Mouse (Mus musculus): ENCODE data around the gene Slc9a3. TPM values are rescaled to one million over a fixed set of nuclear protein-coding genes. Genes with fewer than 3 reads are reported as not detected.

The Slc9a3 gene
- total RNA-seq, 1 experiment from 2014 or later: not detected

- ATAC-seq (replicated peaks in 1 of 2; ENCODE audit: insufficient read depth in 1 of 2, low FRiP score in 2 of 2, low TSS enrichment in 1 of 2, low read depth in 1 of 2, poor library complexity in 2 of 2, severe bottlenecking in 2 of 2): no peak
These were observed 17.8 kb downstream of the Slc9a3 start for GRCm38 (mm10) chr13:74138906-74139647.

GRCm38 (mm10) chr13:74140793-74141192, 19.5 kb downstream of the Slc9a3 start:
- ATAC-seq (replicated peaks in 1 of 2; ENCODE audit: insufficient read depth in 1 of 2, low FRiP score in 2 of 2, low TSS enrichment in 1 of 2, low read depth in 1 of 2, poor library complexity in 2 of 2, severe bottlenecking in 2 of 2): no peak

- no peak for ATAC-seq (replicated peaks in 1 of 2; ENCODE audit: insufficient read depth in 1 of 2, low FRiP score in 2 of 2, low TSS enrichment in 1 of 2, low read depth in 1 of 2, poor library complexity in 2 of 2, severe bottlenecking in 2 of 2)
These were observed 22.0 kb downstream of the Slc9a3 start for GRCm38 (mm10) chr13:74143282-74143681.

GRCm38 (mm10) chr13:74144120-74144884, 23.0 kb downstream of the Slc9a3 start:
- ATAC-seq (replicated peaks in 1 of 2; ENCODE audit: insufficient read depth in 1 of 2, low FRiP score in 2 of 2, low TSS enrichment in 1 of 2, low read depth in 1 of 2, poor library complexity in 2 of 2, severe bottlenecking in 2 of 2): no peak

- no peak for ATAC-seq (replicated peaks in 1 of 2; ENCODE audit: insufficient read depth in 1 of 2, low FRiP score in 2 of 2, low TSS enrichment in 1 of 2, low read depth in 1 of 2, poor library complexity in 2 of 2, severe bottlenecking in 2 of 2)
These were observed 24.8 kb downstream of the Slc9a3 start for GRCm38 (mm10) chr13:74145983-74146622.

GRCm38 (mm10) chr13:74147327-74147726, 26.1 kb downstream of the Slc9a3 start:
- ATAC-seq (replicated peaks in 1 of 2; ENCODE audit: insufficient read depth in 1 of 2, low FRiP score in 2 of 2, low TSS enrichment in 1 of 2, low read depth in 1 of 2, poor library complexity in 2 of 2, severe bottlenecking in 2 of 2): no peak

GRCm38 (mm10) chr13:74166348-74167056, 45.2 kb downstream of the Slc9a3 start:
- ATAC-seq (replicated peaks in 1 of 2; ENCODE audit: insufficient read depth in 1 of 2, low FRiP score in 2 of 2, low TSS enrichment in 1 of 2, low read depth in 1 of 2, poor library complexity in 2 of 2, severe bottlenecking in 2 of 2): peak; percentile 74 to 76

- peak; percentile 16 to 47; a peak in 2 of 4 replicates for ATAC-seq (replicated peaks in 1 of 2; ENCODE audit: insufficient read depth in 1 of 2, low FRiP score in 2 of 2, low TSS enrichment in 1 of 2, low read depth in 1 of 2, poor library complexity in 2 of 2, severe bottlenecking in 2 of 2)
These were observed 45.8 kb downstream of the Slc9a3 start for GRCm38 (mm10) chr13:74167057-74167413.

- ATAC-seq (replicated peaks in 1 of 2; ENCODE audit: insufficient read depth in 1 of 2, low FRiP score in 2 of 2, low TSS enrichment in 1 of 2, low read depth in 1 of 2, poor library complexity in 2 of 2, severe bottlenecking in 2 of 2): no peak
These were observed 46.2 kb downstream of the Slc9a3 start for GRCm38 (mm10) chr13:74167492-74167891.

GRCm38 (mm10) chr13:74169446-74170164, 48.3 kb downstream of the Slc9a3 start:
- ATAC-seq (replicated peaks in 1 of 2; ENCODE audit: insufficient read depth in 1 of 2, low FRiP score in 2 of 2, low TSS enrichment in 1 of 2, low read depth in 1 of 2, poor library complexity in 2 of 2, severe bottlenecking in 2 of 2): no peak

GRCm38 (mm10) chr13:74172036-74172435, 50.8 kb downstream of the Slc9a3 start:
- no peak for ATAC-seq (replicated peaks in 1 of 2; ENCODE audit: insufficient read depth in 1 of 2, low FRiP score in 2 of 2, low TSS enrichment in 1 of 2, low read depth in 1 of 2, poor library complexity in 2 of 2, severe bottlenecking in 2 of 2)

- ATAC-seq (replicated peaks in 1 of 2; ENCODE audit: insufficient read depth in 1 of 2, low FRiP score in 2 of 2, low TSS enrichment in 1 of 2, low read depth in 1 of 2, poor library complexity in 2 of 2, severe bottlenecking in 2 of 2): no peak
These were observed 61.9 kb downstream of the Slc9a3 start for GRCm38 (mm10) chr13:74183011-74183695.

GRCm38 (mm10) chr13:74192613-74193012, 71.4 kb downstream of the Slc9a3 start:
- peak; percentile 51 to 73; a peak in 3 of 4 replicates for ATAC-seq (replicated peaks in 1 of 2; ENCODE audit: insufficient read depth in 1 of 2, low FRiP score in 2 of 2, low TSS enrichment in 1 of 2, low read depth in 1 of 2, poor library complexity in 2 of 2, severe bottlenecking in 2 of 2)

GRCm38 (mm10) chr13:74196451-74196850, 75.2 kb downstream of the Slc9a3 start:
- no peak for ATAC-seq (replicated peaks in 1 of 2; ENCODE audit: insufficient read depth in 1 of 2, low FRiP score in 2 of 2, low TSS enrichment in 1 of 2, low read depth in 1 of 2, poor library complexity in 2 of 2, severe bottlenecking in 2 of 2)

- peak; percentile 90 to 96 for ATAC-seq (replicated peaks in 1 of 2; ENCODE audit: insufficient read depth in 1 of 2, low FRiP score in 2 of 2, low TSS enrichment in 1 of 2, low read depth in 1 of 2, poor library complexity in 2 of 2, severe bottlenecking in 2 of 2)
These were observed 87.2 kb downstream of the Slc9a3 start, which contains the start of gene Exoc3 for GRCm38 (mm10) chr13:74208317-74208985. TSS of gene Exoc3 (minus strand) at chr13:74208732.

- peak; percentile 21 to 40; a peak in 3 of 4 replicates for ATAC-seq (replicated peaks in 1 of 2; ENCODE audit: insufficient read depth in 1 of 2, low FRiP score in 2 of 2, low TSS enrichment in 1 of 2, low read depth in 1 of 2, poor library complexity in 2 of 2, severe bottlenecking in 2 of 2)
These were observed 87.7 kb downstream of the Slc9a3 start for GRCm38 (mm10) chr13:74208986-74209345.
